Mouse (Mus musculus) embryo, embryonic 10 days (tissue): Measurements from ENCODE around the gene Madd.
A peak's percentile ranks its signal among the peaks of the same experiment; 100 is the strongest.
"Not testable (repeated sequence)": the region's sequence is repeated elsewhere in the genome, so short reads cannot be mapped to it uniquely, and the experiment has no call there.

Experiments used
- DNase-seq: peaks from one replicate; pipeline ENCODE4 v3.0.0-alpha.2; 2015; ENCODE audit warnings: low spot score

Madd gene

GRCm38 (mm10) chr2:91123521-91123920 lies 60.1 kb downstream of the Madd start:
- DNase-seq: no peak

GRCm38 (mm10) chr2:91121497-91121896 lies 62.1 kb downstream of the Madd start:
- DNase-seq: no peak

- DNase-seq: no peak
Measured at GRCm38 (mm10) chr2:91121011-91121410, 62.6 kb downstream of the Madd start.

- DNase-seq: no peak
Measured at GRCm38 (mm10) chr2:91120261-91120671, 63.4 kb downstream of the Madd start.

GRCm38 (mm10) chr2:91119551-91119950 lies 64.1 kb downstream of the Madd start:
- DNase-seq: no peak

GRCm38 (mm10) chr2:91119061-91119460 lies 64.6 kb downstream of the Madd start:
- DNase-seq: no peak

- no peak for DNase-seq
Measured at GRCm38 (mm10) chr2:91118647-91119046, 65.0 kb downstream of the Madd start.

GRCm38 (mm10) chr2:91117585-91118275 lies 65.9 kb downstream of the Madd start, which contains the start of gene Mybpc3:
Gene Mybpc3, plus strand, starts transcription at chr2:91118144.
- no peak for DNase-seq

GRCm38 (mm10) chr2:91116842-91117241 lies 66.8 kb downstream of the Madd start:
- no peak for DNase-seq

- no peak for DNase-seq
Measured at GRCm38 (mm10) chr2:91115578-91115970, 68.1 kb downstream of the Madd start.

- DNase-seq: peak; percentile 98
Measured at GRCm38 (mm10) chr2:91114781-91115577, 68.7 kb downstream of the Madd start.

GRCm38 (mm10) chr2:91113852-91114251 lies 69.8 kb downstream of the Madd start:
- DNase-seq: no peak

GRCm38 (mm10) chr2:91113334-91113733 lies 70.3 kb downstream of the Madd start:
- DNase-seq: no peak

GRCm38 (mm10) chr2:91112491-91112890 lies 71.1 kb downstream of the Madd start:
- no peak for DNase-seq

- not testable (repeated sequence) for DNase-seq
Measured at GRCm38 (mm10) chr2:91111832-91112231, 71.8 kb downstream of the Madd start.

GRCm38 (mm10) chr2:91110429-91110828 lies 73.2 kb downstream of the Madd start:
- DNase-seq: no peak

GRCm38 (mm10) chr2:91109807-91110385 lies 73.7 kb downstream of the Madd start:
- no peak for DNase-seq

- DNase-seq: no peak
Measured at GRCm38 (mm10) chr2:91109241-91109640, 74.4 kb downstream of the Madd start.

GRCm38 (mm10) chr2:91108156-91108555 lies 75.5 kb downstream of the Madd start:
- DNase-seq: no peak

- DNase-seq: peak; percentile 89
Measured at GRCm38 (mm10) chr2:91101124-91101740, 82.4 kb downstream of the Madd start.

GRCm38 (mm10) chr2:91098156-91098555 lies 85.5 kb downstream of the Madd start:
- no peak for DNase-seq

- no peak for DNase-seq
Measured at GRCm38 (mm10) chr2:91097015-91097414, 86.6 kb downstream of the Madd start.

GRCm38 (mm10) chr2:91096524-91096923 lies 87.1 kb downstream of the Madd start:
- DNase-seq: no peak
